Mouse (Mus musculus) MEL (cell line): Measurements from ENCODE around the gene Fdx1. TPM values are rescaled to one million over a fixed set of nuclear protein-coding genes. Genes with fewer than 3 reads are reported as not detected.

Experiments used
- DNase-seq: peaks from one replicate; pipeline ENCODE4 v3.0.0; 2011; ENCODE audit warnings: low read depth, low spot score
- H3K27ac ChIP-seq: 2 replicates; pipeline ENCODE4 v1.5.1; 2012; ENCODE audit warnings: low read depth, mild to moderate bottlenecking, control low read depth, low read length, moderate library complexity; ENCODE audit not compliant: control insufficient read depth
- H3K27me3 ChIP-seq, 2 experiments: fragments of 150-350 bp in 1 of 2; sonication (generic) in 1 of 2; 2 replicates each; pipeline ENCODE4 v1.6.1; 2012; ENCODE audit warnings: low read length in 2 of 2, mild to moderate bottlenecking in 2 of 2, improper control_type of control experiment in 1 of 2, moderate library complexity in 1 of 2; ENCODE audit not compliant: insufficient read depth in 2 of 2, control insufficient read depth in 1 of 2
- H3K36me3 ChIP-seq, 2 experiments: 2 replicates each; pipeline ENCODE4 v1.6.1; 2012 to 2014; ENCODE audit warnings: low read length in 2 of 2, improper control_type of control experiment in 1 of 2, inconsistent platforms in 1 of 2, mild to moderate bottlenecking in 1 of 2; ENCODE audit not compliant: insufficient read depth in 2 of 2, control insufficient read depth in 1 of 2
- H3K4me1 ChIP-seq, 2 experiments: fragments of 150-350 bp in 1 of 2; sonication (generic) in 1 of 2; 2 replicates each; pipeline ENCODE4 v1.6.1; 2012; ENCODE audit warnings: low read length in 2 of 2, improper control_type of control experiment in 1 of 2, mild to moderate bottlenecking in 1 of 2; ENCODE audit not compliant: insufficient read depth in 2 of 2, control insufficient read depth in 1 of 2
- H3K4me3 ChIP-seq, 2 experiments: fragments of 150-350 bp in 1 of 2; sonication (generic) in 1 of 2; 2 replicates each; pipeline ENCODE4 v1.5.1; 2012; ENCODE audit warnings: low read depth in 2 of 2, low read length in 2 of 2, mild to moderate bottlenecking in 2 of 2, moderate library complexity in 2 of 2, control low read depth in 1 of 2, improper control_type of control experiment in 1 of 2; ENCODE audit not compliant: control insufficient read depth in 1 of 2, insufficient read depth in 1 of 2
- H3K79me2 ChIP-seq: 2 replicates; pipeline ENCODE4 v1.6.1; 2012; ENCODE audit warnings: mild to moderate bottlenecking, low read length, moderate library complexity; ENCODE audit not compliant: control insufficient read depth, poor library complexity, insufficient read depth
- H3K9ac ChIP-seq: 2 replicates; pipeline ENCODE4 v1.6.1; 2012; ENCODE audit warnings: low read depth, mild to moderate bottlenecking, control low read depth, low read length, moderate library complexity; ENCODE audit not compliant: control insufficient read depth, poor library complexity, severe bottlenecking
- H3K9me3 ChIP-seq: fragments of 150-350 bp; sonication (generic); replicated peaks from 2 replicates; pipeline ENCODE4 v1.6.1; 2012; ENCODE audit warnings: mild to moderate bottlenecking, low read length, improper control_type of control experiment, moderate library complexity; ENCODE audit not compliant: insufficient read depth
- BHLHE40 ChIP-seq: IDR thresholded peaks from 2 replicates; pipeline ENCODE4 v1.6.1; 2012; ENCODE audit warnings: low read depth, mild to moderate bottlenecking, inconsistent platforms, low read length, improper control_type of control experiment, borderline replicate concordance
- EP300 ChIP-seq, 2 experiments: IDR thresholded peaks; 2 replicates each; pipeline ENCODE4 v1.6.1; 2011; ENCODE audit warnings: improper control_type of control experiment in 2 of 2, low read length in 2 of 2, low read depth in 1 of 2, mild to moderate bottlenecking in 1 of 2
- ETS1 ChIP-seq: IDR thresholded peaks from 2 replicates; pipeline ENCODE4 v1.6.1; 2012; ENCODE audit warnings: low read depth, mild to moderate bottlenecking, inconsistent platforms, low read length, improper control_type of control experiment, moderate library complexity
- GATA1 ChIP-seq: IDR thresholded peaks from 2 replicates; pipeline ENCODE4 v1.6.1; 2011; ENCODE audit warnings: low read depth, low read length, improper control_type of control experiment
- HCFC1 ChIP-seq: IDR thresholded peaks from 2 replicates; pipeline ENCODE4 v1.6.1; 2012; ENCODE audit warnings: low read depth, mild to moderate bottlenecking, inconsistent platforms, low read length, improper control_type of control experiment, moderate library complexity
- MAZ ChIP-seq: IDR thresholded peaks from 2 replicates; pipeline ENCODE4 v1.6.1; 2012; ENCODE audit warnings: low read depth, mild to moderate bottlenecking, inconsistent platforms, low read length, improper control_type of control experiment
- MYC ChIP-seq: IDR thresholded peaks from 2 replicates; pipeline ENCODE4 v1.6.1; 2011; ENCODE audit warnings: low read depth, mild to moderate bottlenecking, low read length, improper control_type of control experiment, moderate library complexity
- NELFE ChIP-seq: IDR thresholded peaks from 2 replicates; pipeline ENCODE4 v1.6.1; 2011; ENCODE audit warnings: low read depth, low read length, improper control_type of control experiment
- NRF1 ChIP-seq: IDR thresholded peaks from 2 replicates; pipeline ENCODE4 v1.6.1; 2014; ENCODE audit warnings: low read depth, mild to moderate bottlenecking, inconsistent platforms, low read length, improper control_type of control experiment, moderate library complexity; ENCODE audit not compliant: poor library complexity, insufficient read depth, severe bottlenecking
- POLR2A ChIP-seq, 2 experiments: IDR thresholded peaks; 2 replicates each; pipeline ENCODE4 v1.6.1; 2011 to 2012; ENCODE audit warnings: low read length in 2 of 2, mild to moderate bottlenecking in 2 of 2, control low read depth in 1 of 2, improper control_type of control experiment in 1 of 2, low read depth in 1 of 2, moderate library complexity in 1 of 2; ENCODE audit not compliant: control insufficient read depth in 1 of 2, insufficient read depth in 1 of 2, poor library complexity in 1 of 2
- RCOR1 ChIP-seq: IDR thresholded peaks from 2 replicates; pipeline ENCODE4 v1.6.1; 2012; ENCODE audit warnings: low read depth, mild to moderate bottlenecking, inconsistent platforms, low read length, improper control_type of control experiment
- TAL1 ChIP-seq: IDR thresholded peaks from 2 replicates; pipeline ENCODE4 v1.6.1; 2012; ENCODE audit warnings: mild to moderate bottlenecking, inconsistent platforms, low read length, moderate library complexity, mixed read lengths
- TBP ChIP-seq: IDR thresholded peaks from 2 replicates; pipeline ENCODE4 v1.8.0; 2011; ENCODE audit warnings: low read depth, low read length, improper control_type of control experiment
- TCF12 ChIP-seq: IDR thresholded peaks from 2 replicates; pipeline ENCODE4 v1.6.1; 2014; ENCODE audit warnings: low read depth, mild to moderate bottlenecking, inconsistent platforms, low read length, improper control_type of control experiment, moderate library complexity
- UBTF ChIP-seq: IDR thresholded peaks from 2 replicates; pipeline ENCODE4 v1.6.1; 2012; ENCODE audit warnings: low read depth, mild to moderate bottlenecking, inconsistent platforms, low read length, improper control_type of control experiment, moderate library complexity, borderline replicate concordance; ENCODE audit not compliant: insufficient read depth
- USF1 ChIP-seq: IDR thresholded peaks from 2 replicates; pipeline ENCODE4 v1.6.1; 2014; ENCODE audit warnings: low read depth, mild to moderate bottlenecking, inconsistent platforms, low read length, improper control_type of control experiment, moderate library complexity
- USF2 ChIP-seq, 2 experiments: IDR thresholded peaks; 2 replicates each; pipeline ENCODE4 v1.6.1; 2011 to 2012; ENCODE audit warnings: improper control_type of control experiment in 2 of 2, low read length in 2 of 2, borderline replicate concordance in 1 of 2, inconsistent platforms in 1 of 2, low read depth in 1 of 2, mild to moderate bottlenecking in 1 of 2; ENCODE audit not compliant: insufficient read depth in 1 of 2
- polyA plus RNA-seq, 2 experiments: library from polyadenylated mRNA; stranded (reverse) in 1 of 2; unstranded in 1 of 2; fragments of >175 nt in 1 of 2; fragments of >200 nt in 1 of 2; gene quantifications; 2 replicates each; pipeline versions ENCODE4 v1.2.1 to v1.2.4; 2012; ENCODE audit warnings: low replicate concordance in 2 of 2, low read depth in 1 of 2; ENCODE audit not compliant: insufficient read length in 2 of 2, insufficient read depth in 1 of 2, missing spikeins in 1 of 2
- total RNA-seq: library from RNA; depleted of rRNA; stranded (reverse); fragments of 300-350 nt; gene quantifications from 2 replicates; pipeline ENCODE4 v1.2.3, GENCODE M21; 2012

The Fdx1 gene
- total and polyA plus RNA-seq, 3 experiments, result 39.3 to 40.4 TPM; not detected in 1

GRCm38 (mm10) chr9:51957025-51957424 is 6.3 kb downstream of the Fdx1 start:
- no peak for DNase-seq
- no peak overlapping the region for H3K27ac ChIP-seq
- H3K4me1 ChIP-seq, result peaks cover 10 to 14% of the 10 kb centered on the region in 2 experiments
- no peak for TF ChIP-seq HCFC1
- peak; percentile 41; the same call in 1 of the 2 replicates for TF ChIP-seq TCF12
- TF ChIP-seq TBP, result no peak
- TF ChIP-seq TAL1, result no peak
- TF ChIP-seq EP300 (IDR thresholded peaks at IDR 0.05; ENCODE audit: low read depth in 1 of 2, low read length in 2 of 2), result peak; percentile 34 to 73; a peak in 3 of 4 replicates
- TF ChIP-seq ETS1, result peak; percentile 43; the same call in 1 of the 2 replicates
- TF ChIP-seq GATA1, result peak; percentile 83
- no peak overlapping the region for H3K9ac ChIP-seq
- H3K36me3 ChIP-seq, result peaks cover 12 to 22% of the 10 kb centered on the region in 2 experiments
- H3K4me3 ChIP-seq, result no peak overlapping the region
- peaks cover 5% of the 10 kb centered on the region; the same call in 1 of the 2 replicates for H3K79me2 ChIP-seq
- H3K27me3 ChIP-seq, result no peaks in the 10 kb centered on the region
- H3K9me3 ChIP-seq, result no peaks in the 10 kb centered on the region

- TF ChIP-seq GATA1, result no peak
- no peak for TF ChIP-seq RCOR1
- TF ChIP-seq UBTF, result no peak
- TF ChIP-seq NELFE, result no peak
- no peak for TF ChIP-seq MAZ
- no peak for TF ChIP-seq MYC
- TF ChIP-seq USF2 (IDR thresholded peaks at IDR 0.05; ENCODE audit: borderline replicate concordance in 1 of 2, insufficient read depth in 1 of 2, low read depth in 1 of 2, low read length in 2 of 2), result no peak
- TF ChIP-seq USF1, result no peak
- TF ChIP-seq NRF1, result no peak
- TF ChIP-seq BHLHE40, result no peak
- no peak for TF ChIP-seq POLR2A (IDR thresholded peaks at IDR 0.05; ENCODE audit: control insufficient read depth in 1 of 2, insufficient read depth in 1 of 2, low read depth in 1 of 2, low read length in 2 of 2, poor library complexity in 1 of 2)
- no peak for TF ChIP-seq TBP
- no peak for TF ChIP-seq TAL1
- peaks cover 12 to 18% of the 10 kb centered on the region in 2 experiments for H3K36me3 ChIP-seq
- no peaks in the 10 kb centered on the region for H3K9me3 ChIP-seq
- DNase-seq, result no peak
- peaks cover 10 to 14% of the 10 kb centered on the region in 2 experiments for H3K4me1 ChIP-seq
- H3K9ac ChIP-seq, result no peak overlapping the region
- peaks cover 3% of the 10 kb centered on the region; the same call in 1 of the 2 replicates for H3K79me2 ChIP-seq
- no peak overlapping the region for H3K4me3 ChIP-seq
- H3K27me3 ChIP-seq, result no peaks in the 10 kb centered on the region
- H3K27ac ChIP-seq, result no peak overlapping the region
These were observed 6.9 kb downstream of the Fdx1 start for GRCm38 (mm10) chr9:51956484-51956883.
